Mouse (Mus musculus): Measurements from ENCODE around the gene Gm9803.
A peak's percentile ranks its signal among the peaks of the same experiment; 100 is the strongest.
"Not testable (repeated sequence)": the region's sequence is repeated elsewhere in the genome, so short reads cannot be mapped to it uniquely, and the experiment has no call there.

The Gm9803 gene

GRCm38 (mm10) chr10:43523931-43524330 is at the start of gene Gm9803:
Gene Gm9803 (plus strand): TSS chr10:43524084.
- DNase-seq (ENCODE audit: low spot score): not testable (repeated sequence)

GRCm38 (mm10) chr10:43475376-43475775 is 48.5 kb upstream of the Gm9803 start:
- DNase-seq (ENCODE audit: low spot score): no peak

- no peak for DNase-seq (ENCODE audit: low spot score)
Measured at GRCm38 (mm10) chr10:43477459-43477858, 46.4 kb upstream of the Gm9803 start.

GRCm38 (mm10) chr10:43477865-43478681 is 45.8 kb upstream of the Gm9803 start:
- peak; percentile 53 for DNase-seq (ENCODE audit: low spot score)

- DNase-seq (ENCODE audit: low spot score): peak; percentile 78
Measured at GRCm38 (mm10) chr10:43478751-43479435, 45.0 kb upstream of the Gm9803 start, which contains the start of gene Bend3. Gene Bend3 (plus strand): TSS chr10:43478831.

GRCm38 (mm10) chr10:43479436-43480157 is 44.3 kb upstream of the Gm9803 start:
- peak; percentile 86 for DNase-seq (ENCODE audit: low spot score)

- no peak for DNase-seq (ENCODE audit: low spot score)
Measured at GRCm38 (mm10) chr10:43480227-43480849, 43.5 kb upstream of the Gm9803 start.

- no peak for DNase-seq (ENCODE audit: low spot score)
Measured at GRCm38 (mm10) chr10:43481179-43481578, 42.7 kb upstream of the Gm9803 start.

GRCm38 (mm10) chr10:43482021-43482420 is 41.9 kb upstream of the Gm9803 start:
- DNase-seq (ENCODE audit: low spot score): no peak

- no peak for DNase-seq (ENCODE audit: low spot score)
Measured at GRCm38 (mm10) chr10:43483426-43483995, 40.4 kb upstream of the Gm9803 start.

GRCm38 (mm10) chr10:43485751-43486268 is 38.1 kb upstream of the Gm9803 start:
- DNase-seq (ENCODE audit: low spot score): no peak

GRCm38 (mm10) chr10:43487441-43488010 is 36.4 kb upstream of the Gm9803 start:
- DNase-seq (ENCODE audit: low spot score): no peak

GRCm38 (mm10) chr10:43488258-43488657 is 35.6 kb upstream of the Gm9803 start:
- DNase-seq (ENCODE audit: low spot score): no peak

- DNase-seq (ENCODE audit: low spot score): no peak
Measured at GRCm38 (mm10) chr10:43489139-43489538, 34.7 kb upstream of the Gm9803 start.

GRCm38 (mm10) chr10:43489550-43489949 is 34.3 kb upstream of the Gm9803 start:
- DNase-seq (ENCODE audit: low spot score): no peak

- DNase-seq (ENCODE audit: low spot score): no peak
Measured at GRCm38 (mm10) chr10:43490034-43490433, 33.9 kb upstream of the Gm9803 start.

- no peak for DNase-seq (ENCODE audit: low spot score)
Measured at GRCm38 (mm10) chr10:43490846-43491245, 33.0 kb upstream of the Gm9803 start.

GRCm38 (mm10) chr10:43502599-43502998 is 21.3 kb upstream of the Gm9803 start:
- DNase-seq (ENCODE audit: low spot score): no peak

- DNase-seq (ENCODE audit: low spot score): no peak
Measured at GRCm38 (mm10) chr10:43504291-43504690, 19.6 kb upstream of the Gm9803 start.

GRCm38 (mm10) chr10:43507051-43507450 is 16.8 kb upstream of the Gm9803 start:
- no peak for DNase-seq (ENCODE audit: low spot score)

- DNase-seq (ENCODE audit: low spot score): no peak
Measured at GRCm38 (mm10) chr10:43509228-43509627, 14.7 kb upstream of the Gm9803 start.

All from testis, postnatal 14 days (tissue).